Mouse (Mus musculus) B cell, adult (primary cell): ENCODE measurements around the gene Tapbpl. TPM values are rescaled to one million over a fixed set of nuclear protein-coding genes. Genes with fewer than 3 reads are reported as not detected.

Experiments
- total RNA-seq: library from RNA; stranded (reverse); gene quantifications from 4 replicates; pipeline ENCODE4 v1.2.4, GENCODE M21; 2023; ENCODE audit not compliant: inconsistent age

The Tapbpl gene
- total RNA-seq, result 26.8 to 27.9 TPM (median 27.3 TPM) in 4 replicates

DNA sequence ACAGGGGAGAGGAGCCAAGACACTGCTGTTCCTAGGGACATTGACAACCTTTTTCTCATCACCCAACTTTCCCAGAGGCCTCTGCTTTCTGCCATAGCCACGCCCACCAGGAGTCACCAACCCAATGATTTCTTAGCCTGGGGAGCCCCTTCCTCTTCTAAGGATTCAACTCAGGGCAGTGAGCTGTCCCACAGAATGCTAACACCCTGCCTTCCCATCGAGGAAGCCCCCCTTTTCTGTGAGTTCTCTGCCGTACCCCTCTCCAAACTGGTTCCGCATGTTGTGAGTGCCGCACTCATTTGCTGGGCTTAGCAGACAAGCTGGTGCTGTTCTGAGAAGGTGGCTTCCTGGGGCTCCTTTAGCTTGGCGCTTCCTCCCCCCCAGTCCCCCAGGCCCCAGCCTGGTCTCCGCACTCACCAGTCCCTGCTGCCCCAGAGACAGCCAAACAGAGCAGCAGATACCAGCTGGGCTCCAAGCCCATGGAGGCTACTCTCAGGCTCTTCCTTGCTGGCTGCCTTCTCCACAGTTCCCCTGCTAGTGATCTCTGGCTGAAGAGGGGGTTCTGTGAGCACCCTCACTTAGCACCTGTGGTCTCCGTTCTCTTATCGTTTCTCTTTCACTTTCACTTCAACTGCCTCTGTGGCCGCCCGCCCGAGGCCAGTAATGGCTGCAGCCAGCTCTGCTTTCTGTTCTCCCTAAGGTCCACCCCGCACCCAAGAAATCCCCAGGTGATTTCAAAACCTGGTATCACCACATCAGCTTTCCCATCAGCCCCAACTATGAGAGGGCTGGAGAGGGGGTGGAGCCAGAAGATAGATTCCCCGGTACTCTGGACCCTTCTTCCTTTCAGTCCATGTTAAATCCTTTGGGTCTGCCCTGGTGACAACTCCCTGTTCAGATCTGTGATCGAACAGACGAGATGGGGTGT, at the start of gene Tapbpl:
Tapbpl (minus strand) TSS at position 744 of the 928 bp plus-strand sequence.

DNA sequence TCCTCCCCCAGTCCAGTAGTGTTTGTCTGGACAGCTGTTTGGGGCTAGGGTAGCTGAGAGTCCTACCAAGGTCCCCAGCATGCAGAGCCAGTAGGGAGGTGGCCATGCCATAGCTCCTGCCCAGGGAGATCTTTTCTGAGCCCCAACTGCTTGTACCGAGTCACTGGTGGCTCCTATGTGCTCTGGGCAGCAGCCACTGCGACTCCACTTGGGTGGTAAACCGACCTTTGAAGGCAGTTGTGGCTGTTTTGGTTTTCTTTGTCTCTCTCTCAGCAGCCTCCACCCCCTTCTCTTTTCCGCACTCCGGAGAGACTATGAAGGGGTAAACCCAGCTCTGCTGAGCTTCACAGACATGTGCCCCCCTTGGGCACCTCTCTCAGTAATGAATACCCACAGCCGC, 5.1 kb upstream of the Tapbpl start, which contains the start of gene Cd27:
Cd27 (minus strand) TSS at position 229 of the 400 bp plus-strand sequence.

DNA sequence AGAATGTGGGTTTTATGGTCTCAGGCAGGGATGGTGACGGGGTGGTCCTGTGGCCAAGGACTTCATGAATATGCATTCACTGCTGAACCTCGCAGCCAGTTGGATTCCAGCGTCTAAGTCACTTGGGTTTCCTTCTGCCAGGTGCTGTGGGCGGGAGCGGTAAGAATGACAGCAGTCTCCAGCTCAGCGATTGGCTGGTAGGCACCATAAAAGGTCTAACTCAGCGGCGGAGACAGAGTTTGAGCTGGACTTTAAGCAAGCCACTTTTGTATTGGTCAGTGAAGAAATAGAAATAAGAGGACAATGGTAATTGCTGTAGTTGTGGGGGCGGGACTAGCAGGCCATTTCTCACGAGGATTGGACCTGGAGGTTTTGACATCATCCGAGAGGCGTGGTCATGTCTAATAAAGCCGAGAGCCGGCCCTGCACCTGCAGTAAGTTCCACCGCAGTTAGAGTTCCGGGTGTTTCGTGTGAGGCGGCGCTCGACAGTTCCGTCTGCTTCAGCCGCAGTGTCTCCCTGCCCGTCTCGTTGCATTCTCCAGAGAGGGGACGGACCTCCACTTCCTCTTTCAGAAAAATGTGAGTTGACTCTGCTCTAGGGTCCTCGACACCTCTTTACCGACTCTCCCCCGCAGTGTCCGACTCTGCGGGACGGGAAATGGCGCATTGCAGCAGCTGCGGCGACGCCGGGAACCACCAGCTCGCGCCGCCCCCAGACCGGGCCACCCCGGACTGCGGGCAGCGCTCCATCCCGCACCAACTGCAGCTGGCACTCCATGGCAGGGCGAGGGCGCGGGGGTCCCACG, 16.3 kb downstream of the Tapbpl start, which contains the start of gene Vamp1:
Vamp1 (plus strand) TSS at position 404 of the 807 bp plus-strand sequence.

DNA sequence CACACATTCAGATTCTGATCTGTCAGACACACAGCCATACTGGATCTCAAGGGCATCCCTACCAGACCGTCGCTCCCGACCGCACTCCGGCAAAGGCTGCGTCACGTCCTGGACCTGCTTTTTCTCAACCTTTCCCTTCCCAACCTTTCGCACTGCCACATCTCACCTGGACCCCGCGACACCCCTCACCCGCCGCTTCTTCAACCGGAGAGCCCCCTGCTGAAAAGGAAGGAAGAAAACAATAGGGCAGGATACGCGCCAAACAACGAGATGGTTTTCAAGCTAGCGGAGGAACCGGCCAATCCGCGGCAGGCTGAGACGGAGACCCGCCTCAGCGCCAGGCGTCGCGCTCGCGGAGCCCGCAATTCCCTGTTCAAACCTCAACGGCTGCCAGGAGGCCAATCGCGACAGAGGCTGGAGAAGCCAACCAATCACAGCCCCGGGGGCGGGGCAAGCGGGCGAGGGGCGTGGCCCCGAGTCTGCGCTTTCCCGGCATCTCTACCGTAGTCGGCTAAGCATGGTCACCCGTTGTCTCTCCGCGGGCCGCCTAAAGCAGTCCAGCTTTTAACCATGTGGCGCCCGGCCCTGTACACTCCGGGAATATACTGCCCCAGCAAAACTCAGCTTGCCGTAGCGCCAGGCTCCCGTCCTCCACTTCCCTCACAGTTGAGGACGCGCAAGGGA, 40.2 kb downstream of the Tapbpl start, which contains the start of the genes Ncapd2 and Mrpl51:
Ncapd2 (minus strand) TSS at position 370 of the 684 bp plus-strand sequence.
Mrpl51 (plus strand) TSS at position 470 of the 684 bp plus-strand sequence.

Other genes starting within 250 kb of the Tapbpl start
- gene Pianp, start 235.2 kb downstream of the Tapbpl start, total RNA-seq, result 0.22 to 0.58 TPM (median 0.24 TPM) in 3 of 4 replicates, not detected in the other
- 93.2 to 96.8 TPM (median 95.4 TPM) in 4 replicates for gene Zfp384, start 222.7 kb downstream of the Tapbpl start, total RNA-seq
- gene Ing4, start 192.1 kb downstream of the Tapbpl start, total RNA-seq, result 78.0 to 92.0 TPM (median 85.9 TPM) in 4 replicates
- gene Acrbp, start 182.2 kb downstream of the Tapbpl start, total RNA-seq, result 11.9 to 20.6 TPM (median 13.3 TPM) in 4 replicates
- 11.6 to 15.7 TPM (median 14.9 TPM) in 4 replicates for gene Lpar5, start 163.9 kb downstream of the Tapbpl start, total RNA-seq
- 343 to 381 TPM (median 359 TPM) in 4 replicates for gene Chd4, start 135.9 kb downstream of the Tapbpl start, total RNA-seq
- gene Nop2, start 100.0 kb downstream of the Tapbpl start, total RNA-seq, result 38.6 to 47.8 TPM (median 40.7 TPM) in 4 replicates
- gene Iffo1, start 86.6 kb downstream of the Tapbpl start, total RNA-seq, result 34.0 to 42.8 TPM (median 41.9 TPM) in 4 replicates
- 423 to 488 TPM (median 460 TPM) in 4 replicates for gene Gapdh, start 65.4 kb downstream of the Tapbpl start, total RNA-seq
- gene Ncapd2, start 40.2 kb downstream of the Tapbpl start, total RNA-seq, result 44.6 to 67.4 TPM (median 48.7 TPM) in 4 replicates
- gene Mrpl51, start 40.1 kb downstream of the Tapbpl start, total RNA-seq, result 30.5 to 36.3 TPM (median 35.7 TPM) in 4 replicates
- gene Vamp1, start 16.3 kb downstream of the Tapbpl start, total RNA-seq, result 55.4 to 67.5 TPM (median 62.8 TPM) in 4 replicates
- gene Cd27, start 5.2 kb upstream of the Tapbpl start, total RNA-seq, result 0.51 to 3.1 TPM (median 1.2 TPM) in 4 replicates
- gene Tuba3a, start 54.2 kb upstream of the Tapbpl start, total RNA-seq, result not detected in 4 replicates
- 0.48 to 2.2 TPM (median 1.1 TPM) in 4 replicates for gene Ltbr, start 82.0 kb upstream of the Tapbpl start, total RNA-seq
- 0.15 TPM in 1 of 4 replicates, not detected in the others for gene Scnn1a, start 88.8 kb upstream of the Tapbpl start, total RNA-seq
- gene Tnfrsf1a, start 117.5 kb upstream of the Tapbpl start, total RNA-seq, result 1.2 to 2.4 TPM (median 1.5 TPM) in 4 replicates
- gene Plekhg6, start 148.9 kb upstream of the Tapbpl start, total RNA-seq, result not detected in 4 replicates